Mouse (Mus musculus) hindbrain, embryonic 11.5 days (tissue): ENCODE measurements around the gene Camsap2. TPM values are rescaled to one million over a fixed set of nuclear protein-coding genes. Genes with fewer than 3 reads are reported as not detected.

Experiments
- ATAC-seq: fragments of 200-750 bp; cut with Nextera tagmentation; 2 replicates; pipeline ENCODE4 v1.8.0; 2017; ENCODE audit warnings: mild to moderate bottlenecking, moderate TSS enrichment, moderate library complexity; ENCODE audit not compliant: low FRiP score
- DNase-seq: peaks from one replicate; pipeline ENCODE4 v3.0.0-alpha.2; 2015; ENCODE audit warnings: low spot score
- H3K27ac ChIP-seq: fragments of 300-500 bp; sonication (generic); 2 replicates; pipeline ENCODE4 v1.5.1; 2014; ENCODE audit warnings: mild to moderate bottlenecking, low read depth, low read length
- H3K27me3 ChIP-seq: fragments of 300-500 bp; sonication (generic); 2 replicates; pipeline ENCODE4 v1.6.1; 2014; ENCODE audit warnings: mild to moderate bottlenecking, low read length, moderate library complexity, mixed read lengths; ENCODE audit not compliant: control insufficient read depth, insufficient read depth
- H3K36me3 ChIP-seq: fragments of 300-500 bp; sonication (generic); 2 replicates; pipeline ENCODE4 v1.6.1; 2014; ENCODE audit warnings: mild to moderate bottlenecking, low read length, moderate library complexity, mixed read lengths; ENCODE audit not compliant: control insufficient read depth, insufficient read depth
- H3K4me1 ChIP-seq: fragments of 300-500 bp; sonication (generic); replicated peaks from 2 replicates; pipeline ENCODE4 v1.6.1; 2014; ENCODE audit warnings: low read length, mixed read lengths; ENCODE audit not compliant: control insufficient read depth, insufficient read depth
- H3K4me2 ChIP-seq: fragments of 300-500 bp; sonication (generic); replicated peaks from 2 replicates; pipeline ENCODE4 v1.6.1; 2014; ENCODE audit warnings: mild to moderate bottlenecking, low read depth, low read length
- H3K4me3 ChIP-seq: fragments of 300-500 bp; sonication (generic); 2 replicates; pipeline ENCODE4 v1.5.1; 2014; ENCODE audit warnings: low read depth, low read length
- H3K9ac ChIP-seq: fragments of 300-500 bp; sonication (generic); 2 replicates; pipeline ENCODE4 v1.6.1; 2014; ENCODE audit warnings: low read depth, low read length
- H3K9me3 ChIP-seq: fragments of 300-500 bp; sonication (generic); 2 replicates; pipeline ENCODE4 v1.6.1; 2016; ENCODE audit warnings: low read length; ENCODE audit not compliant: control insufficient read depth
- WGBS: fragments of 180-500 bp; shearing (Covaris S2); extraction: QIAGEN DNeasy Blood & Tissue Kit; methylation state at CpG from one replicate; pipeline ENCODE4 v1.1.7; 2014; 5-methylcytosine and 5-hydroxymethylcytosine counted together
- polyA plus RNA-seq: library from polyadenylated mRNA; unstranded; fragments of >200 nt; fragmentation: Nextera tagmentation; extraction: Ambion mirVana; gene quantifications from 2 replicates; pipeline ENCODE4 v1.2.1, GENCODE M21; 2014

Camsap2 gene
- polyA plus RNA-seq, 1 experiment from 2014 or later = 40.1 TPM

DNA sequence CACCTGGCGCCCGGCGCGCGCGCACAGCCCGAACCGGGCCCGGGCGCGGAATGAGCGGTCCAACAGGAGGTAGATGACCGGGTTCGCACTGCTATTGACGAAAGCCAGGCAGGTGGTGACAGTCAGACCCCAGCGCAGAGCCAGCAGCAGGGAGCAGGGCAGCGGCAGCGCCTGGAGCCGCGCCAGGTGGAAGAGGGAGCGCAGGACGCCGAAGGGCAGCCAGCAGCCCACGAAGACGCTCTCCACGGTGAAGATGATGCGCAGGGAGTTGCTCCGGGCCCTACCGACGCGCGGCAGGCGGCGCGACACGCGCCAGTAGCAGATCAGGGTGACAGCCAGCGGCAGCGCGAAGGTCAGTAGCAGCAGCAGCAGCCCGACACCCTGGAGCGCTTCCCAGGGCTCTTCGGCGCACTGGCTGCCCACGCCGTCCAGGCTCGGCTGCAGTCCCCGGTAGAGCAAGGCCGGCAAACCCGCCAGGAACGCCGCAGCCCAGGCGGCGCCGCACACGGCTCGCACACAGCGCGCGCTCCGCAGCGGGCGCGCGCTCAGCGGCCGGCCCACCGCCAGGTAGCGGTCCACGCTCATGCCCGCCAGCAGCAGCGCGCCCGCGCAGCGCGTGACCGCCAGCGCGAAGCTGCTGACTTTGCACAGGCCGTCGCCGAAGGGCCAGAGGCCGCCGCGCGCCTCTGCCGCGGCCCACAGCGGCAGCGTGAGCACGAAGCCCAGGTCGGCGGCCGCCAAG lies 85.8 kb downstream of the Camsap2 start:
- peak overlapping the region; percentile 53 for H3K9ac ChIP-seq
- H3K36me3 ChIP-seq = no peaks in the 10 kb centered on the region
- H3K9me3 ChIP-seq = no peaks in the 10 kb centered on the region
- peak overlapping the region; percentile 93 for H3K4me2 ChIP-seq
- peaks cover 41% of the 10 kb centered on the region for H3K27me3 ChIP-seq
- peak overlapping the region; percentile 52 for H3K4me3 ChIP-seq
- peak; percentile 67 for ATAC-seq
- no peak overlapping the region for H3K27ac ChIP-seq
- under 1% methylated on average over 93 of the region's 95 CpGs for WGBS
- DNase-seq = peak; percentile 73
- peaks cover 10% of the 10 kb centered on the region for H3K4me1 ChIP-seq

DNA sequence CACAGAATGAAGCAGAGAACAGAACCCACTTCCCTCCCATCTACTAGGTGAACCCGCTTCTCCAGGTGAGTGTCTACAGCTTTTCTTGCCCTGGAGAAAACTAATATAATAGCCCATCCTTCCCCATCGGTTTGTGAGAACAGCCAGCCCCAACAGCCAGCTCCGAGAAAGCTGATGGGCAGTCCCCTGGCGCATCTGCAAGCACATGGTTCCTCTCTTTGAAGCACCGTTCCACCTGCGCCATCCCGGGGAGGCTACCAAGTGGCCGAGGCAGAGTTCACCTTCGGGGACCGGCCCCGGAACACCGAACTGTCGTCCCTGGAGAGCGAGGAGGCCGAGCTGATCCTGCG lies 86.4 kb downstream of the Camsap2 start:
- DNase-seq = peak; percentile 37
- 3% methylated on average over 16 of the region's 16 CpGs for WGBS
- ATAC-seq = no peak
- H3K4me1 ChIP-seq = peaks cover 11% of the 10 kb centered on the region
- no peak overlapping the region for H3K9ac ChIP-seq
- H3K36me3 ChIP-seq = no peaks in the 10 kb centered on the region
- no peak overlapping the region for H3K27ac ChIP-seq
- H3K4me2 ChIP-seq = peak overlapping the region; percentile 93
- no peaks in the 10 kb centered on the region for H3K9me3 ChIP-seq
- H3K27me3 ChIP-seq = peaks cover 41% of the 10 kb centered on the region
- H3K4me3 ChIP-seq = peak overlapping the region; percentile 52

DNA sequence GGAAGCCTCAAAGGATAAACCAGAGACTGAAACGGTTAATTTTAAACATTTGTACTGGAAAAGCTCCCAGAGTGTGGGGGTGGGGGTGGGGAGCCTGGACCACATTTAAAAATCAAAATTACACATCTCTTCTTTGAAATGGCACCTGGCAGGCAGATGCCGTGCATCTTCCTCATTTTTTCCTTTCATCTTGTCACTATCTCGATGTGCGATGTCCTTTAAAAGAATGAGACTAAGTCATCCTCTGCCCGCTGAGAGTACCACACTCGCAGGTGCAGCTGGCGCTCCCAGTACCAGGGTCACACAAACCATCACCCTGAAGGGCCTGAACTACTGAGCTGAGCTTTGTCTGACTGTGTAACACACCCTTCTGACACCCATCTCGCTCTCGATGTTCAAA lies 87.4 kb downstream of the Camsap2 start:
- ATAC-seq (no peak), DNase-seq (no peak)
- Histone ChIP-seq H3K9me3 (no peaks in the 10 kb centered on the region), H3K4me2 (no peak overlapping the region), H3K27me3 (peaks cover 41% of the 10 kb centered on the region), H3K4me1 (peaks cover 11% of the 10 kb centered on the region), H3K27ac (no peak overlapping the region), H3K9ac (no peak overlapping the region), H3K4me3 (no peak overlapping the region), H3K36me3 (no peaks in the 10 kb centered on the region)
- 78% methylated on average over 9 of the region's 9 CpGs for WGBS

DNA sequence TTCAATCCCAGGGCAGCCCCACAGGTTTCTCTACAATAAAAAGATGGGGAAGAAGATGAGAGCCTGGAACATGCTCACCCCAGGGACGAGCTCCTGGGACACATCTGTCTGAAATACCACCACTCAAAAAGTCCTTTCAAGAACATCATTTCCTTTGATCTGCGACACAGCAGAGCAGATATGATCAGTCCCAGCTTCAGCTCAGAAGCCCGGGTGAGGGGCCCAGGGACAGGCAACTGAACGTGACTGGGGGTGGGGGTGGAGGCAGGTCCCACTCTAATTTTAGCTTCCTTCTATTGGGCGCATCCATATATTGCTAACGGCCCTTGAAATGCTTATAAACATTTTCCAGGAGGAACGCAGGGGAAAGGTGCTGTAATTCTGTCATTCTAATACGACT lies 90.2 kb downstream of the Camsap2 start:
- H3K4me1 ChIP-seq = peaks cover 9% of the 10 kb centered on the region
- H3K4me3 ChIP-seq = no peak overlapping the region
- no peaks in the 10 kb centered on the region for H3K36me3 ChIP-seq
- no peak for ATAC-seq
- no peak overlapping the region for H3K4me2 ChIP-seq
- H3K9ac ChIP-seq = no peak overlapping the region
- no peak for DNase-seq
- 48% methylated on average over 8 of the region's 8 CpGs for WGBS
- no peak overlapping the region for H3K27ac ChIP-seq
- peaks cover 27% of the 10 kb centered on the region for H3K27me3 ChIP-seq
- H3K9me3 ChIP-seq = no peaks in the 10 kb centered on the region

DNA sequence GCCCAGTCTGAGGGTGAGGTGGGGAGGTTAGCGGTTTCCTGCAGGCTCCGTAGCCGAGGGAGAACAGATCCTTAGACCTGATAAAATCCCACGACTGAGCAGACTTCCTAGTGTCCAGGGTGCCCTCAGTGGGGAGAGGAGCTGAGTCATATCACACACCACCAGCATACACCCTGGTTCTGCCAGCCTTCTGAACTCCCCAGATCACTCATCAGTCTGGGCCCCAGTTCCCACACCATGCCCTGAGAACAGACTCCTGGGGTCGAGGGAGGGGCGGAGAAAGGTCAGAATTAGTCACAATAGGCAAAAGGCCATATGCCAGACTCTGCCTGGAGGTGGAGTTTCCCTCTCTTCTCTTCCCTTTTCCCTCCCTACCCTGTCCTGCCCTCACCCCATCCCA lies 90.7 kb downstream of the Camsap2 start:
- Histone ChIP-seq H3K27me3 (peaks cover 23% of the 10 kb centered on the region), H3K27ac (no peak overlapping the region), H3K4me2 (no peak overlapping the region), H3K9ac (no peak overlapping the region), H3K4me3 (no peak overlapping the region), H3K4me1 (peaks cover 8% of the 10 kb centered on the region), H3K9me3 (no peaks in the 10 kb centered on the region), H3K36me3 (no peaks in the 10 kb centered on the region)
- DNase-seq = no peak
- peak; percentile 51; the same call in 1 of the 2 replicates for ATAC-seq
- 42% methylated on average over 6 of the region's 6 CpGs for WGBS

DNA sequence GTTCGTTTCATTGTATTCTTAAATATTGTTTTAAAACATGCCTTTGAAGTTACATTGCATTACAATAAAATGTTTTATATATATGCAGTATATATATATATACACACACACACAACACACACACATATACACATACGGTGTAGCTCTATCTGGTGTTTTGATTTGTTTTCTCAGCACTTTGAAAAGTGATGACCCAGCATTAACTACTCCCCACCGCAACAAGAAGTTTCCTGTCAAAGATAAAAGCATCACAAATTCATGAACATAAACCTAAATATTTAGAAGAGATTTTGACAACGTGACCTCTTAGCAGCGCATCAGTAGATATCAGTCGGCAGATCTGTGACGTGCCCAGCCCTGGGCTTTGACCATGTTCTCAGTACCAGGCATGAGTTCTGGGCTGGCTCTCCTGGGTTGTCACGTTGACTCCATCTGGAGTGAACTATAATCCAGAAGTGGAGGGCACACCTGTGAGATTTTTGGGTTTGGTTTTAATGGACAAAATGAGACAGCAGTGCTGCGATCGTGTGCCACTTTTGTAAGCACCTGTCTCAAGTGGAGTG lies 91.3 kb downstream of the Camsap2 start:
- WGBS = 81% methylated on average over 10 of the region's 10 CpGs
- Histone ChIP-seq H3K9me3 (no peaks in the 10 kb centered on the region), H3K27me3 (peaks cover 17% of the 10 kb centered on the region), H3K4me2 (no peak overlapping the region), H3K27ac (no peak overlapping the region), H3K4me3 (no peak overlapping the region), H3K9ac (no peak overlapping the region), H3K36me3 (no peaks in the 10 kb centered on the region), H3K4me1 (peaks cover 4% of the 10 kb centered on the region)
- DNase-seq (no peak), ATAC-seq (no peak)

DNA sequence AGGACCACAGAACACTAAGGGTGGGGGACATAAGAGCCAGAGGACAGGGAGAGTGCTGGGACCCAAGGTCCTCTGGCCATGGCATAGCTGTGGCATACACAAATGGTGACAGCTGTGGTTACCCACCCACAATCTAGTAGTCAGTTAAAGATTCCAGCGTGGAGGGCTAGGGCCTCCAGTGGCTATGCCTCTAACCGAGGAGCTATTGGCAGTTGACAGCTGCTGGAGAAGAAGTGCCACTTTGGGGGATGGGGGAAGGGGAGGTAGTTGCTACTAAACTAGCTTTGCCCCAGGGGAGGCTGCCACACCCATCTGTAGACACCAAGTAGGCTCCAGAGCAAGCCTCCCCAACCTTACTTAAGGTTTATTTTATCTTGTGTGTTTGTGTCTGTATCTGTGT lies 92.4 kb downstream of the Camsap2 start:
- Histone ChIP-seq H3K36me3 (no peaks in the 10 kb centered on the region), H3K9ac (no peak overlapping the region), H3K27me3 (peaks cover 6% of the 10 kb centered on the region; the same call in 1 of the 2 replicates), H3K4me3 (no peak overlapping the region), H3K27ac (no peak overlapping the region), H3K4me1 (0 out of 2 replicates have a peak, but pooled peaks cover 2% of the 10 kb centered on the region), H3K4me2 (no peak overlapping the region), H3K9me3 (no peaks in the 10 kb centered on the region)
- 42% methylated on average over 2 of the region's 2 CpGs for WGBS
- no peak for DNase-seq
- no peak for ATAC-seq

DNA sequence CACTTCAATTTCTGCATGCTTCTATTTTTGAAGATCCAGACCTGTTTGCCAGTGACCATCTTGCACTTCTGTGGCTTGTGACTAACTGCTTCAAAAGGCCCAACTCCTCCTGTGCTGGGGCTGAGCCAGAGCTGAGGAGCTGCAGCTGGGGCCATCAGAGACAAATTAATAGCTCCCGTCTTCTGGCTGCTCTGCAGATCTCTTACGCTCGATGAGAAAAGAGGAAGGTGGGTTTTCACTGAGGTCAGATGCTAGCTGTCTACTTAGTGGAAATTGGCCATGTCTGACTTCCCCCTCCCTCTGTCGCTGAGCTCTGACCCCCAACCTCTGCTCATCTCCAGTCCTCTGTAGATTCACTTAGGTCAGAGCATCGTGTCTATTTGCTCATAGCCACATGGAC lies 96.2 kb downstream of the Camsap2 start:
- no peak overlapping the region for H3K4me3 ChIP-seq
- 61% methylated on average over 5 of the region's 5 CpGs for WGBS
- no peak for ATAC-seq
- DNase-seq = no peak
- H3K4me1 ChIP-seq = no peaks in the 10 kb centered on the region
- H3K9ac ChIP-seq = no peak overlapping the region
- H3K4me2 ChIP-seq = no peak overlapping the region
- H3K27me3 ChIP-seq = no peaks in the 10 kb centered on the region
- no peaks in the 10 kb centered on the region for H3K36me3 ChIP-seq
- H3K9me3 ChIP-seq = no peaks in the 10 kb centered on the region
- no peak overlapping the region for H3K27ac ChIP-seq

DNA sequence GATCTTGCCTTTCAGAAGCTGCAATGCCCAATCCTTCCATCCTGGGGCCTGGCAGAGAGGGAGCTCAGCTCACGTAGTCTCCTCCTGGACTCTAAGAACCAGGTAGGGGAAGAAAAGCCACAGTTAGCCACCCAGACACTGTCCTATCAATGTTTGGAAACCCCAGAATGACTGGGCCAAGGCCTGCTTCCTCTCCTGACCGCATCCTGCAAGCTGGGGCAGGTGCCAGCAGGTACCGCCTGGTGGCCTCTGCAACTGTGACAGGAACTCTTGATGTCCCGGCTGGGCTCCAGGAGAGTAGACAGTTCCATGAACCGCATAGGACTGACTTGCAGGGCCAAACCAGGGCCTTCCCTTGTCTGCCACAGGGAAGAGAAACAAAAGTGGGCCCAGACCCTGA lies 98.5 kb downstream of the Camsap2 start:
- ATAC-seq = no peak
- Histone ChIP-seq H3K27me3 (no peaks in the 10 kb centered on the region), H3K27ac (no peak overlapping the region), H3K9me3 (no peaks in the 10 kb centered on the region), H3K36me3 (no peaks in the 10 kb centered on the region), H3K4me2 (no peak overlapping the region), H3K4me3 (no peak overlapping the region), H3K9ac (no peak overlapping the region), H3K4me1 (no peaks in the 10 kb centered on the region)
- no peak for DNase-seq
- WGBS = 90% methylated on average over 5 of the region's 5 CpGs
